Mouse (Mus musculus) brain, embryonic 18.5 days (tissue): ENCODE results near the gene Mapk6.
"Not testable (repeated sequence)": the region's sequence is repeated elsewhere in the genome, so short reads cannot be mapped to it uniquely, and the experiment has no call there.

Experiments used
- DNase-seq: peaks from one replicate; pipeline ENCODE4 v3.0.0-alpha.2; 2012; ENCODE audit warnings: low read depth, low spot score

Mapk6 gene

DNA sequence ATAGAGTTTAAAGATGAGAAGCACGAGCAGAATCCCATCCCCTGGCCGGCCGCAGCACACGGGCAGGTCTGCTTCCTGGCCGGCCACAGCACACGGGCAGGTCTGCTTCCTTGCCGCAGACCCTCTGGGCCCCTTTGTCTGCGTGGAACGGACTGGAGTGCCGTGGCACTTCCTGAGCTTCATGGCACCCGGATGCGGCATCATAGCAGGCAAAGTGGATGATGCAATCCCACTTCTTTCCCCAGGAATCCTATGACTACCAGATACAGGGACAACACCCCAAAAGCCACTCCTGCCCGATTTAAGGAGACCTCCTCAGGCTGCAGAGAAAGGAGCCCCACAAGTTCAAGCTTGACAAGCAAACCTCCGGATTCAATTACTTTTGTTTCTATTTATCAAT is 27.0 kb downstream of the Mapk6 start:
- DNase-seq = no peak

DNA sequence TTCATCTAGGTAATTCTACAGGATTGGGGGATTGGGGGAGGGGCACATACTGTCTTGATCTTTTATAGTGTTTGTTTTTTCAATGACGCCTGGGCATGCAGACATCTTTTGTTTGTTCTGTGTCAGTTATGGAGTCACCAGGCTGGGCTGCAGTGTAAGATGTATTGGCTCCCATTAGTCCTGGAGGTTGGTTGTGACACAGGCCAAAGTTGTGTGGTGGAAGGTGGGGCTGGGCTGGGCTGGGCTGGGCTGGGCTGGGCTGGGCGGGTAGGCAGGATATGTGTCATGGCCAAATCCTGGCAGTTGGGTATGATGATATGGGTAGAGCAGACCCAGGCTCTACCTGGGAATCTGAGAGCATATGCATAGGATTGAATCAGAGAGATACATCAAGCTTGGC is 31.0 kb downstream of the Mapk6 start:
- no peak for DNase-seq

DNA sequence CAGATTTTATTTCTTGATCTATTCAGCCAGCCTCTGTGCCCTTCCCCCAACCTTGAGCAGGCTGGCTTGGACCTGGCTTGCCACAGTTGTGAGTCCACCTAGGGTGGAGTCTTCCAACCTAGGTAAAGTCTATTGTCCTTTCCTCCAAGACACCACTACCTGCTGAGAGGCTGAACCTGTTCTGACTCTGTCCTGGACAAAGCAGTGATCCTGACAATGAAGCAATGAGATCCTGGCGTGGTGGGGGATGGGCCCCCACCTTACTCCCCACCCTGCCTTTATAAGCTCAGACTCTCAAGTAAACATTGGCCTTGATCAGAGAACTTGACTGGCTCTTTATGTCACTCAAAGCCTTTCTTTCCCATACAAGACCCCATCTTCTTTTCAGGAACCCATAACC is 33.4 kb downstream of the Mapk6 start:
- DNase-seq = no peak

DNA sequence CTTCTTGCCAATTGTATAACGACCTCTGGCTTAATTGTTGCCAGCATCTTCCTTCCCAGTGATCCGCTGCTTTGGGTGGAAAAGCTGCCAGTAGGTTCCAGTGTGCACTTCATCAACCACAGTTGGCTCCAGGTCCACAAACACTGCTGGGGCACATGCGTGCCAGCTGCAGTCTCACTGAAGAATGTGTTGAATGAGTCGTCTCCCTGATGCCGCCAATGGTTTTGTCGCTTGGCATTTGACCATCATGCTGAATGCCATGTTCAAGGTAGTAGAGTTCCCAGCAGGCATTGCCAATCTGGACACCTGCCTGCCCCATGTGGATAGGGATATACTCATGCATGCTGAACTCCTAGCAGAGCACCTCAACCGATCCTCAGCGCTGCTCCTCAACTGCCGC is 34.2 kb downstream of the Mapk6 start:
- no peak for DNase-seq

DNA sequence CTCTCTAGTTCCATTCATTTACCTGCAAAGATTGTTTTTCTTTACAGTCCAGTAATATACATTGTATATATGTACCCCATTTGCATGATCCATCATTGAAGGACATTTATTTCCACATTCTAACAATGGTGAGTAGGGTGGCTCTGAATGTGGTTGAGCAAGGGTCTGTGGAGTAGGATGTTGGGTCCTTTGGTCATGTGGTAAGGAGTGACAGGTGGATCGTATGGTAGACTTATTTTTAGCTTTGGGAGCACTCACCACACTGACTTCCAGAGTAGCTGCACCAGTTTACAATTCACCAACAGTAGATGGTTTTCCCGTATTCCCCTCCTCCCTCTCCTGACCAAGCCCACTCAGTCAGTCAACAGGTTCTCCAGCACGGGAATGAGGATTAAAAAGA is 41.0 kb downstream of the Mapk6 start:
- no peak for DNase-seq

DNA sequence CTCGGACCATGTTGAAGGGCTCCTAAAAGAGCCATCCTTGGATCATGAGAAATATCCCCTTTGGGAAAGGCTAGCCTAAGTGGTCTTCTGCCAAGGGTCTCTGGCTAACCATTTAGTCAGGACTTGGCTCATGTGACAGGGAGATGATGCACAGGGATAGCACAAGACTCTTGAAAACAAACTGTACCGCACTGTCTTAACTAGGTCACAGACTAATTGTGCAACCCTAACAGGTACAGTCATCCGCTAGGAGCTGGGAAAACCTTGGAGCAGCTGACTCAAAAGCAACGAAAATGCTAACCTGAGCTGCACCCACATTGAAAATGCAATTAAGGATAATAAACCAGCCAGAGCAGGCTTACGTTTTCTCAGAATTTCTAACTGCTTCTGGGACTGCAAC is 43.6 kb downstream of the Mapk6 start:
- no peak for DNase-seq

DNA sequence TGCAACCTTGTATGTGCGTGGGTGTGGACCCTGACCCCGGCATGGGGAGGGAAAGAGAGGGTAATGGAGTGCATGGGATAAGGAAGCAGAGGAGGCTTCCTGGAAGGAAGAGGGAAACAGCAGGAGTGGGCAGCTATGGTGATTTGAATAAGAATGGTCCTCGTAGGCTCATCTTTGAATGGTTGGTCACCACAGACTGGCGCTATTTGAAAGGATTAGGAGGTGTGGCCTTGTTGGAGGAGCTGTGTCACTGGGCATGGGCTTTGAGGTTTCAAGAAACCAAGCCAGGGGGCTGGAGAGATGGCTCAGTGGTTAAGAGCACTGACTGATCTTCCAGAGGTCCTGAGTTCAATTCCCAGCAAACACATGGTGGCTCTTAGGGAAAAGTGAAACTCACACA is 44.6 kb downstream of the Mapk6 start:
- no peak for DNase-seq

DNA sequence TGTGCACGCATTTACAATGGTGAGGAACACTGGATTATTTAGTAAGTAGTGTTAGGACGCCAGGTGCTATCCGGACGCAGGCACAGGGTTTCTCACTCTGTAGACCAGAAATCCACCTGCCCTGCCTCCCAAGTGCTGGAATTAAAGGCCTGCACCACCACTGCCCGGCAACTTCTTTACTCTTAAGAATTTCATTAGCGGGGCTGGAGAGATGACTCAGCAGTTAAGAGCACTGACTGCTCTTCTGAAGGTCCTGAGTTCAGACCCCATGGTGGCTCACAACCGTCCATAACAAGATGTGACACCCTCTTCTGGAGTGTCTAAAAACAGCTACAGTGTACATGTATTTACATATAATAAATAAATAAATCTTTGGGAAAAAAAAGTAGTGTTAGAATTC is 46.1 kb downstream of the Mapk6 start:
- not testable (repeated sequence) for DNase-seq

DNA sequence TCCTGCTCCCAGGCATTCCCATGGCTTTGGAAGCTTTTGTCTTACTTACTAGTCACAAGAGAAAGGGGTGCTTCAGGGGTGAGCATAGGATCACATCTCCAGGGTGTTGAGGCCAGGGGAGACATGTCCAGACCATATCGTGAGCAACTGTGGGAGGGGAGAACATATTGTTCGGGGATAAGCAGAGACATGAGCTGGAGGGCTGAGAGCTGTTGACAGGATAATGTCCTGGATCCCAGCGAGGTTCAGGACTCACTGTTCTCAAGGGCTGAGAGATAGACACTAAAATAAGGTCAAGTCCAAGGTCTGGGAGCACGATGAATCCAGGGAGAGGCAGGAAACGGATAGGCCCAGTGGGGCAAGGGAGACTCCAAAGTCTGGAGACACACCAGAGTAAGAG is 46.8 kb downstream of the Mapk6 start:
- DNase-seq = no peak

DNA sequence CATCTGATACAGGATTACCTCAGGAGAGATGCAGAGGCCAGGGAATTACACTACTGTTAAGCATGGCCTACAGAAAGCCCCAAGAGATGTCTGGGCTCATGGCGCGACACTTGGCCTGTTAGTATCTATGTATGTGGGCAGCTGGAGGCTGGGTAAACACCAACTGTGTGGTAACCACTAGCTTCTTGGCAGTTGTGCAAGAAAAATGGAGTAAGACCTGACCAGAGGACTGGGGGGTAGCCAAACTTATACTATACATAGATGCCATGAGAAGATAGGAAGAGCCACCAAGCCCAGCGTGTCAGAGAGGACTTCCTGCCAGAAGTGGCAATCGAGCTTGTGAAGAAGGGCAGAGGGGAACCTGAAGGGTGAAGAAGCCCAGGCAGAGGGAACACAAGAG is 47.6 kb downstream of the Mapk6 start:
- DNase-seq = no peak

DNA sequence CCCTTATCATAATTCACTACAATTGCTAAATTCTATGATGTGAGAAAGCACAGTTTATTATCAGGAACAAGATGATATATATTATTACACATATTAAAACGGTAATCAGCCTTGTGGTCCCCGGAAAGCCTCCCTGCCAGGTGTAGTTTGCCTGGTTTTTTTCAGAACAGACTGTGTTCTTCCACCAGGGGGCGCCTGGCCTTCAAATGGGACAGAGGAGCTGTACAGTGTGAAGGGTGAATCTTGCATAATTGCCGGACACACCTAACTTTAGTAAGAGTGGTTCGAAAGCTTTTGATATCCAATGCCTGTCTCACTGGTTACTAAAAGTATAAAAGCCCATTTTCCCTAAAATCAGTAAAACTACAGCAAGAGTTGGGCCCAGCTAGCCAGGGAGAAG is 48.1 kb downstream of the Mapk6 start:
- no peak for DNase-seq

DNA sequence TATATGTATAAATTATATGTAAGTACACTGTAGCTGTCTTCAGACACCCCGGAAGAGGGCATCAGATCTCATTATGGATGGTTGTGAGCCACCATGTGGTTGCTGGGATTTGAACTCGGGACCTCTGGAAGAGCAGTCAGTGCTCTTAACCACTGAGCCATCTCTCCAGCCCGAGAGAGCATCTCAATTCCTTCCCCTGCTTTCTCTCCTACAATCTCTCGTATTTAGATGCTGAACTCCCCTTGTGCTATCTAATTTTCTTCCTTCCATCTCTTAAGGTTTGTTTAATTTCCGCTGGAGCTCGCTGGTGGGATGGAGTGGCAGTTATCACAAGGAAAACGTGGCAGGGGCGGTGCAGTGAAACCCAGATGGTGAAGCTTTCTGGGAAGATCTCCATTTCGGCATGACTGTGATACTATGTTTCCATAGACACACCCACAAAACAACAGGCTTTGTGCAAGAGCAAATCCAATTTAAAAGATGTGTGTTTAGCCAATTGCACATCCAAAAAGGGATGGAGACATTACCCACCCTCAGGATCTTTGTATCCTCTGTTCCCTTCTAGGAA is 52.6 kb downstream of the Mapk6 start:
- DNase-seq = no peak

DNA sequence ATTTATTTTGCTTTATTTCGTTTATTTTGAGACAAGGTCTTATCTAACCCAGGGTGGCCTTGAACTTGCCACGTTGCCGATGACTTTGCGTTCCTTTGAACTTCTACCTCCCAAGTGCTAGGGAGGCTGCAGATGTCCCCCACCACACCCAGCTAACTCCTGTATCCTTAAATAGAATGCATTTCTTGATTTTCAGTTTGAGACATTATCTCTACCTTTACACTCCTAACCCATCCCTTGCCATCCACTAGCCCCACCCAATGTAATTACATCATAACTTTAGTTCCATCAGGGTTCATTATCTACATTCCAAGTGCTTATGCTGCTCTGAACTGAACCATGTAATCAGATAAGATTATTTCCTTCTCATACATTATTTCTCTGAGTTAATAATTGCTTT is 54.0 kb downstream of the Mapk6 start:
- no peak for DNase-seq

DNA sequence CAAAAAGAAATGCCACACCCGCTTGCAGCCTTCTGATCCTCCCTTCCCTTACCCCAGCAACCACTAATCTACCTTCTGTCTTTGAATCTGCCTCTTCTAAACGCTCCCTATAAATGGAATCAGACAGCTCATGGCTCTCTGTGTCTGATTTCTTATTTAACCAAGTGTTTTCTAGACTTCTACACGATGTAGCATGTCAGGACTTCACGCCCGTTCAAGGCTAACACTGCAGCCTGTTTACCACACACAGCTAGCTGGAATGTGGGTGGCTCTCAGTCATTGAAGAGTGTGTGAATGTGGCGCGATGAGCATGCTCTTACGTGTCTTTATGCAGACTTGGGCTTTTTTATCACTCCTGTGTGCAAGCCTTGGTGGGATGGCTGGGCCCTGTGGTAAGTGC is 56.7 kb downstream of the Mapk6 start:
- DNase-seq = no peak

DNA sequence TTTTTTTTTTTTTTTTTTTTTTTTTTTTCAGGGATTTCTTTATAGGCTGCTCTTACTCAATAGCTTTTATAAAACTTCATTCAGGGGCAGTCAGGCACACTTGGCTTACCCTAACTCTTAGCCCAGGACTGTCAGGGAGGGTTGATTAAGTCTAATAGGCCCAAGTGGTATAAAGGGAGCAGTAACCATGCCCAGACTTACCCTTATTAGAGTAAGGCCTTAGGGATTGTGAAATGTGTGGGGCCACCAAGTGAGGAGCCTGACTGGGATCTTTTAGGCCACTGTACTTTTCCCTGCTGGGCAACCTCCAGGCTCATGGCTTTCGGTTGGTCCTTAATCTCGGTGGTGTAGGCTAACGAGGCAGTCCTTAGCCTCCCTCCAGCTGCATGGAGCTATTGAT is 61.2 kb downstream of the Mapk6 start:
- no peak for DNase-seq

DNA sequence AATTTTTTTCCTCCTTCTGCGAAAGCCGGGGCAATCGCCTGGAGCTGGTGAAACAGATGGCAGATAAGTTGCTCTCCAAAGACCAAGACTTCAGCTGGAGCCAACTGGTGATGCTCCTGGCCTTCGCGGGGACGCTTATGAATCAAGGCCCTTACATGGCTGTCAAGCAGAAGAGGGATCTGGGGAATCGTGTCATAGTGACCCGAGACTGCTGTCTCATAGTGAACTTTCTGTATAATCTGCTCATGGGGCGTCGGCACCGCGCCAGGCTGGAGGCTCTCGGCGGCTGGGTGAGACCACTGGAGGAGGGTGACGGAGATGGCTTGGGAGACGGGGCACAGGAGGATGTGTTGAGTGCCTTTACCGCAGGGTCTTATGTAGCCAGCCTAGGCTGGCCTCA is 61.7 kb downstream of the Mapk6 start:
- no peak for DNase-seq

DNA sequence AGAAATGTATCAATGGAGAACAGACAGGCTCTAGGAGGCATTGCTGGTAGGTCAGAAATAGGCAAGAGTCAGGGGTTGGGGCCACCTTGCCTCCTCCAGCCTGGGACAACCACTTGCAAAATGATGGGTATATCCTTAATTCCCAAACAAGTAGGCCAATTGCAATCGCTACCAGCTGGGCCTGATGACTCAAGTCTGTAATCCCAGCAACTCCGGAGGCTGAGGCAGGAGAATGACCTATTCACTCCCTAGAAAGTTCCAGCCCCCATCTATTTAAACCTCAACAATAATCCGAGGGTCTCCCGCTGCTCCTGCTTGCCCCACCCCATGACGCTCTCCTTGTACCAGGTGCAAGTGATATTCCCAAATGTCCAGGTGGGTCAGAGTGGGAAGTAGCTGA is 62.3 kb downstream of the Mapk6 start, which contains the start of gene Bcl2l10:
Bcl2l10 (plus strand) TSS at position 301 of the 400 bp plus-strand sequence.
- no peak for DNase-seq

DNA sequence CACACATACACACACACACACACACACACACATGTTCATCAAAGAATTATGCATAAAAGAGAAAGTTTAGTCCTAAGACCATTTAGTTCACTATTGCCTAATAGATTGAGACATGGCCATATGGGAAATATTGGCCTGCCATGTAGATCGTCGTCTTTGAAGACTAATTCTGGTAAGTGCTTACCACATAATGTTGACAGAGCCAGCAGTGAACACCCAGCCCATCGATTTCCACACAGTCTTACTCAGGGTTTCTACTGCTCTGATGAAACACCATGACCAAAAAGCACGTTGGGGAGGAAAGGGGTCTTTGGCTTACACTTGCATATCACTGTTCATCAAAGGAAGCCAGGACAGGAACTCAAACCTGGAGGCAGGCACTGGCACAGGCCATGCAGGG is 67.4 kb downstream of the Mapk6 start:
- no peak for DNase-seq

DNA sequence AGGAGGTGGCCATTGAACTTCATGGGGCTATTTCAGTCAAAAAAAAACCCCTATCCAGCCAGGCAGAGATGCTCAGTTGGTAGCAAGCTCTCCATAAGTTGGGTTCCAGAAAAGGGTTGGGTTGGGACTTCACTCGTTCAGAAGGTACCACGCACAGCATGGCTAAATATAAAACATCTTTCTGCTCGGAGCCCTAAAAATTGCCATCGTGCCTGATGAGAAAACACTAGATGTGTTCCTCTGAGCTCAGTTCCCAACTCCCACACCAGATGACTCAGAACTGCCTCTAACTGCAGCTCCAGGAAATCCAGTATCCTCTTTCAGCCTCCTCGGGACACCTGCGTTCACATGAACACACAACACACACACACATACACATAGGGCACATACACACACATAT is 71.8 kb downstream of the Mapk6 start:
- no peak for DNase-seq

DNA sequence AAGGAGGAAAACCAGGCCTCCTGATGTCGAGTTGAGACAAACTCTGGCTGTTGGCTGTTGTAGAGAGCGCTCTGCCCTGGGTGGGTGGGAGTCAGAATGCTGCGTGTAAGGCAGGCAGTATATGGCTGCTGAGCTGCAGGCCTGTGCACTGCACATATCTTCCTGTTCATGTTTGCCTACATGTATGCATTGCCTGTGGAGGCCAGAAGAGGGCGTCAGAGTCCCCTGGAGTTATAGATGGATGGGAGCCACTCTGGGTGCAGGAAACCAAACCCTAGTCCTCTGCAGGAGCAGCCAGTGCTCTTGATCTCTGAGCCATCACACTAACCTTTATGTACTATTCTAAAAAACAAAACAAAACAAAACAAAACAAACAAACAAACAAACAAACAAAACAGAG is 75.4 kb downstream of the Mapk6 start:
- DNase-seq = no peak

DNA sequence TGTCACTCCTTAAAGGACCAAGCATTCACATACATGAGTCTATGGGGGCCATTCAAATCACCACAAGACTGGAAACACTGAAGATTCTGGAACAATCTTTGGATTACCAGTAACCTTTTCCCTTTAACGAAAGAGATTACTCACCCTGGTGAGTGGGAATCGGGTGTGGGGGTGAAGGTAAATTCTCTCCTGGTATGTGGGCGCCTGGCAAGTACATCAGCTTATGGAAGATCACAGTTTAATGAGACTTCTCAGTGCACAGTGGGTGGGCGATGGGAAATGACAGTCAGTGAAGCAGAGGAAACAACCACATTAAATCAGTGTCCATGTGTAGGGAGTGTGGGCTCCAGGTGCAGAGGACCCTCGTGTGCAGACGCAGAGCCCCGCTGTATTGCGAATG is 79.0 kb downstream of the Mapk6 start:
- DNase-seq = no peak

DNA sequence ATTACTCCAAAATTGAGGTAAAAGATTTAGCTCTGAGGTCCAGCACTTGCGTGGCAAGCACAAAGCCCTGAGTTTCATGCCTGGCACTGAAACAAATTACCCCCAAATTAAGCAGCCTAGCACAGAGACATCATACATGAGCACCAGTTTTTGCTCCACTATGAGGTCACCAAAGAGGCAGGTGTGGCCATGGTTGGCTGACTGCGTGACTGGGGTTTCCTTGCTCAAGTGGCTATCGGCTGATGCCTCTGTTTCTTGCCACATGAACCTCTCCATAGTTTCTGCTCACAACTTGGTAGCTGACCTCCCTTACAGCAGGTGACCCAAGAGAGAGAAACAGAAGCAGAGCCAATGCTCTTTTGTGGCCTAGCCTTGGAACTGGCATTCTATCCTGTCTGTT is 81.8 kb downstream of the Mapk6 start:
- DNase-seq = no peak

DNA sequence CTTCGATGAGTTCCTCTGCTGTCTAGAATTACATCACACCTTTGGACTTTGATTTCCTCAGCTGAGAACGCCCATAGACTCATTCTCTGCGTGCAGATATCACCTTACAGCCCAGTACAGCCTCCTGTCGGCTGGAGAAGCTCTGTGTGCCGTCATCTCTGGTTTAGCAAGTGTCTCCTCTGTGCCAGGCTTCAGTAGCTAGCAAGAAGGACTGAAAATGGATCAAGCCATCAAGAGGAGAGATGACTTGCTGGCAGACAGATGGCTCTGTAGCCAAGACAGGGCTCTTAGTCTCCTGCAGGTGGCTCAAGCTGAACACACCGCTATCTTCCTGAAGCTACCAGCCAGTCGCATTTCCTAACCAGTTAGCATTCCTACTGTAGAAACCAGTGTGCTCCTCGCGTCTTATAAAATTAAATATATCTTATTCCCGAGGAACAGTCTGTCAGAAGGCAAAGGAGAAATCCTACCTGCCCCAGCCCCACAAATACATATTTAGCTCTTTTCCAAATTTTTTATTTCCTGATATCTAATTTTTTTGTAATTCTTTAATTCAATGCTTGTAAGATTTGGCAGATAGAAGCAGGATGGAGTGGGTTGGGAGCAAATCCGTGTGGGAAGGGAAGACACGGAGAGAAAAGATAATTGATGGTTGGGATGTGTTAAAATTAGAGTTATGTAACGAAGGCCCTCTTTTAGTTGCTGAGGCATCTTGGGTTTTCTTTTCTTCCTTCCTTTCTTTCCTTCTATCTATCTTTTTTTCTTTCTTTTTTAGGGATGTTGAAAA is 87.5 kb downstream of the Mapk6 start:
- DNase-seq = no peak

DNA sequence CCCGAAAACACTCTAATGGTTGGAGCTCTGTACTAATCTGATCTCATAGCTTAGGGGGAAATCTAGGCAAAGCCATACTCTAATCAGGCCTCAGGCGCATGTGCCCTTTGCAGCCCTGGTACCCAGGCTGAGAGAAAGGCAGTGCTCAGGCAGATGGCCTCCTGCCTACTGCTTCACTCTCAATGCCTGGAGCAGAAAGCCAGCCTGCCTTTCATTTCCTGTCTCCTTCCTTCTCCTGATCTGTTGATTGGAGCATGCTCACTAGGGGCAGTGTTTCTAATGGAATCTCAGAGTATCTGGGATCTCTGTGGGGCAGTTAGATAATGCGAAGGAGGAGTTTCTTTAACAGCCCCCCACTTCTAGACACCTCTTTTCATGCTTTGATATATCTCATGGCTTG is 90.4 kb downstream of the Mapk6 start:
- DNase-seq = no peak
